Mouse (Mus musculus) kidney, embryonic 14.5 days (tissue): Measurements from ENCODE around the gene Cfap61. TPM values are rescaled to one million over a fixed set of nuclear protein-coding genes. Genes with fewer than 3 reads are reported as not detected.

ENCODE experiments used
- ATAC-seq: fragments of 200-750 bp; cut with Nextera tagmentation; 2 replicates; pipeline ENCODE4 v1.8.0; 2017; ENCODE audit warnings: moderate number of reproducible peaks, mild to moderate bottlenecking, moderate TSS enrichment, moderate library complexity; ENCODE audit not compliant: low FRiP score, low TSS enrichment
- H3K27ac ChIP-seq: fragments of 300-500 bp; sonication (generic); 2 replicates; pipeline ENCODE4 v1.5.1; 2014; ENCODE audit warnings: low read depth, mild to moderate bottlenecking, low read length, moderate library complexity, mixed read lengths
- H3K27me3 ChIP-seq: fragments of 300-500 bp; sonication (generic); 2 replicates; pipeline ENCODE4 v1.6.1; 2014; ENCODE audit warnings: mild to moderate bottlenecking, low read length; ENCODE audit not compliant: control insufficient read depth, insufficient read depth
- H3K36me3 ChIP-seq: fragments of 300-500 bp; sonication (generic); 2 replicates; pipeline ENCODE4 v1.6.1; 2014; ENCODE audit warnings: low read length, mixed read lengths; ENCODE audit not compliant: control insufficient read depth, insufficient read depth
- H3K4me1 ChIP-seq: fragments of 300-500 bp; sonication (generic); 2 replicates; pipeline ENCODE4 v1.6.1; 2014; ENCODE audit warnings: low read length, mixed read lengths; ENCODE audit not compliant: control insufficient read depth, insufficient read depth
- H3K4me2 ChIP-seq: fragments of 300-500 bp; sonication (generic); replicated peaks from 2 replicates; pipeline ENCODE4 v1.6.1; 2014; ENCODE audit warnings: low read depth, mild to moderate bottlenecking, low read length
- H3K4me3 ChIP-seq: fragments of 300-500 bp; sonication (generic); 2 replicates; pipeline ENCODE4 v1.5.1; 2014; ENCODE audit warnings: mild to moderate bottlenecking, low read length
- H3K9ac ChIP-seq: fragments of 300-500 bp; sonication (generic); 2 replicates; pipeline ENCODE4 v1.6.1; 2014; ENCODE audit warnings: low read depth, mild to moderate bottlenecking, low read length, moderate library complexity
- H3K9me3 ChIP-seq: fragments of 300-500 bp; sonication (generic); 2 replicates; pipeline ENCODE4 v1.6.1; 2016; ENCODE audit warnings: low read length; ENCODE audit not compliant: control insufficient read depth
- WGBS: fragments of 180-500 bp; shearing (Covaris S2); extraction: QIAGEN DNeasy Blood & Tissue Kit; methylation state at CpG from one replicate; pipeline ENCODE4 v1.1.7; 2014; 5-methylcytosine and 5-hydroxymethylcytosine counted together
- polyA plus RNA-seq: library from polyadenylated mRNA; unstranded; fragments of >200 nt; fragmentation: Nextera tagmentation; extraction: Ambion mirVana; gene quantifications from 2 replicates; pipeline ENCODE4 v1.2.1, GENCODE M21; 2014

The Cfap61 gene
- polyA plus RNA-seq, 1 experiment from 2014 or later = 0.49 TPM

DNA sequence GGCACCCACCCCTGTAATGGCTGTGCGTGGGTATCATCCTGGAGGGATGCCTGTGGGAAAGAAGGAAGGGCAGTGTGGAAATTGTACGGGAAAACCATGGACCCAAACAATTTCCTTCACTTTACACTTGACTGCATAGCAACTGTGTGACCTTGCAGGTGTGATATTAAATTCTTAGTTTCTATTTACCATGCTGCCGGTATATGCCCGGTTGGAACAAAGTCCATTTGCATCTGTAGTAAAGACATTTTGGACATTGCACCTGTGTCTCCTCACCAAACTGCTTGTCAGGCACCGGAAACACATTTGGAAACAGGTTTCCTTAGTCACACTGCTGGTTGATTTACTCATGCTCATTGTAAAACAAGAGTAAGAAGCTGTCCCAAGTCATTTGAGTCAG, 109.1 kb downstream of the Cfap61 start:
- Histone ChIP-seq H3K27me3 (no peaks in the 10 kb centered on the region), H3K4me3 (no peak overlapping the region), H3K27ac (no peak overlapping the region), H3K9me3 (no peaks in the 10 kb centered on the region), H3K4me2 (no peak overlapping the region), H3K4me1 (peaks cover 7% of the 10 kb centered on the region), H3K9ac (no peak overlapping the region), H3K36me3 (no peaks in the 10 kb centered on the region)
- no peak for ATAC-seq
- WGBS = 90% methylated on average over 5 of the region's 5 CpGs

DNA sequence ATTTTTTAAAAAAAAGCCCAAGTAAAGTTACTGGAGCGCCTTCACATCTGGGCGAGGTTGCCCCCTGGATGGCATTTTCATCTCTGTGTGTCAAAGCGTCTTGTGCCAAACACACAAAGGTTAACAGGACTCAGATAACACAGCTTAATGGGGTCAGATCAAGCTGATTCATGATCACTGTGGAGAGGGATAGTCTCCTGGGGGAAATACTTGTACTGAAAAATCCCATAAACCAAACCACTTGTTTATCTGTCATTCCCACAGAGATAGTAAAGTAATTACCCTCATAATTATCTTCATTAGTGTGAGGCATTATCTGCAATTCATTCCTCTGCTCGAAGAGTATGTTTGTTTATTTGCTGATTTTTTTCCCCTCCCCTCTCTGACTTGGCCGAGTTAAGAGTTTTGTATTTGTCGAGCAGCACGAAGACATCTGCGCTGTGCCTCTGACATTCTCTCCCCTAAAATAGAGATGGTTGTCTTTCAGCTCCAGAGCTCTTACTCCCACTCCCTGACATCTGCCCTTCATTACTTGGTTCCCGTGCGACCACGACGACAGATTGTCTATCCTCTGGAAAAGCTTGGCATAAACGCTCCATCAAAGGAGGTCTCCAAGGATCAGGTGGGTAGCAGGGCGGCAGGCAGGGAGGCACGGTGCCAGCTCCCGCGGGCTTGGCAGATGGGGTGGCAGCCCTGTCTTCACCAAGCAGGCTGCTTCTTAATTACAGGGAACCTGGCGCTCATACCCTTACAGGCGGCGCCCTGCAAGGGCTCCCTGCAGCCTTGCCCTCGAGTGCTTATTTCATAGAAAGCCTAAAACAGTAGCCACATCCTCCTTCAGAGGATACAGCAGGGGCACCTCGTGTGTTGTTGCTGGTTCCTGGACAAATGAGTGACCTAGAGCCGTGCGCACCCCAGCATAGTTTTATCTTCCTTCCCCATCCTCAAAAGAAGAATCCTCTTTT, 110.6 kb downstream of the Cfap61 start:
- Histone ChIP-seq H3K4me2 (peak overlapping the region; percentile 25), H3K9me3 (no peaks in the 10 kb centered on the region), H3K27ac (no peak overlapping the region), H3K4me1 (peaks cover 7% of the 10 kb centered on the region), H3K9ac (no peak overlapping the region), H3K36me3 (no peaks in the 10 kb centered on the region), H3K4me3 (no peak overlapping the region), H3K27me3 (no peaks in the 10 kb centered on the region)
- WGBS = 27% methylated on average over 24 of the region's 24 CpGs
- 0 out of 2 replicates have a peak, but pooled peaks have one; percentile 32 for ATAC-seq

DNA sequence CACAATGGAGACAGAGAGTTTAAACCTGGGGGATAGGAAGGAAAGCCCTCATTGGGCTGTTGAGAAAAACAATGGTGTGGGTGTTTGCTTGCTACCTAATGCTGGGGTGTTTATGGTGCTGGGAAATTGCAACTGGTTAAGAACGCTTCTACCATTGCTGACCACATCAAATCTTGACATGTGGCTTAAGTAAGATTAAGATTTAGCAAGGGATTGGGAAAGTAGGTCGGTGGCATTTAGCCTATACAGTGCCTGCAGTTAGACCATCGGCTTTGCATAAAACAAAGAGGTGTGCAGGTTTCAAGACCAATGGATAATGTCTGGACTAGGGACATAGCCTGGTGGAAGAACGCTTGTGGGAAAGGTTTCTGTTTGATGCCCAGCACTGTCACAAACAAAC, 113.1 kb downstream of the Cfap61 start:
- Histone ChIP-seq H3K27me3 (no peaks in the 10 kb centered on the region), H3K4me2 (no peak overlapping the region), H3K27ac (no peak overlapping the region), H3K4me3 (no peak overlapping the region), H3K9ac (no peak overlapping the region), H3K9me3 (no peaks in the 10 kb centered on the region), H3K36me3 (no peaks in the 10 kb centered on the region), H3K4me1 (peaks cover 7% of the 10 kb centered on the region)
- 93% methylated on average over 4 of the region's 4 CpGs for WGBS
- no peak for ATAC-seq

DNA sequence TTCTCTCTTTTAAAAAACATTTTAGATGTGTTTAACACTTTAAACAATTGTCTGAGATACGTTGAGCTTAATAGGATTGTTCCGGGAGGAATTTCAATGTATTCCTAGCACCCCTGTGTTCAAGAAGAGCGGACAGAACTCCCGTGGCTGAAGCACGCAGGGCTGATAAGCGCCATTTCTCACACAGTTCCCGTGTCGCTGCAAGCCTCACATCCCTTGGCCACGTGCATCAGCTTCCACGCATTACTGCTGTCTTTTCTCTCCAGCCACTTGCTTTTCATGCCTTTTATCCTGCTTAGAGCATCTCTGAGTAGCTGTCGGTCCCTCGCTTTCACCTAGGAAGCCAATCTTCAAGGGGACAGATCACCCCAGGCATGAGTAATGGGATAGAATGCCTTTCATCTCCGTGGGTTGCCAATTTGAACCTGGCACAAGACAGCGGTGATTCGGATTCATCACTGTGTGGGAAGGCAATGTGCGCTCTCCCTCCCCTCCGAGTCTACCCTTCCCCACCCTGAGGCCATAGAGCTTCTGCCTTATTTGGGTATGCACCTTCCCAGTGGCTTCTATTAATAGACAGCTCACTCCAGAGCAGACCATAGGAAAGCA, 113.7 kb downstream of the Cfap61 start:
- 83% methylated on average over 17 of the region's 17 CpGs for WGBS
- Histone ChIP-seq H3K9me3 (no peaks in the 10 kb centered on the region), H3K36me3 (no peaks in the 10 kb centered on the region), H3K4me2 (no peak overlapping the region), H3K27ac (no peak overlapping the region), H3K27me3 (no peaks in the 10 kb centered on the region), H3K4me1 (peaks cover 7% of the 10 kb centered on the region), H3K9ac (no peak overlapping the region), H3K4me3 (no peak overlapping the region)
- no peak for ATAC-seq

GRCm38 (mm10) chr2:146049339-146049738, 114.8 kb downstream of the Cfap61 start:
- no peak overlapping the region for H3K9ac ChIP-seq
- H3K4me2 ChIP-seq = no peak overlapping the region
- no peaks in the 10 kb centered on the region for H3K9me3 ChIP-seq
- H3K4me1 ChIP-seq = peaks cover 7% of the 10 kb centered on the region
- H3K4me3 ChIP-seq = no peak overlapping the region
- no peaks in the 10 kb centered on the region for H3K36me3 ChIP-seq
- H3K27ac ChIP-seq = no peak overlapping the region
- H3K27me3 ChIP-seq = no peaks in the 10 kb centered on the region
- no peak for ATAC-seq
- WGBS = 78% methylated on average over 5 of the region's 5 CpGs

DNA sequence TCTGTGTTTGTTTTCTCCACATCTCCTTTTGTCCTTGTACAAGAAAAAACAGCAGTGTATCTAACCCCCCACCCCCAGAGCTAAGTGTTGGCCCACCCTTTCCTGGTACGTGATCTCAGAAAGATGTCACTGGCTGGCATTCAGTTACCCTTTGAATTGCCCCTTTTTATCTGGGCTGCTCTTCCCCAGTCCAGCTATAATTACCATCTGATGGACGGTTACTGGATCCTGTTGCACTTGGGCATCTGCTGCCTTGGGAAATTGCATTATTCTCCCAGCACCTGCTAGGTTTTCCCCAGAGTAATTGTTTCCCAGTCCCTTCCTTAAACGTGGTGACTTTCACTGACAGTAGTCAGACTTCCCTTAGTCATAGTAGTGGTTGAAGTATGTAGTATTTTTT, 115.5 kb downstream of the Cfap61 start:
- Histone ChIP-seq H3K36me3 (no peaks in the 10 kb centered on the region), H3K27ac (no peak overlapping the region), H3K9me3 (no peaks in the 10 kb centered on the region), H3K9ac (no peak overlapping the region), H3K4me1 (peaks cover 5% of the 10 kb centered on the region), H3K4me2 (no peak overlapping the region), H3K4me3 (no peak overlapping the region), H3K27me3 (no peaks in the 10 kb centered on the region)
- 37% methylated on average over 3 of the region's 3 CpGs for WGBS
- no peak for ATAC-seq

GRCm38 (mm10) chr2:146051334-146051733, 116.8 kb downstream of the Cfap61 start:
- no peak for ATAC-seq
- no peak overlapping the region for H3K27ac ChIP-seq
- H3K9me3 ChIP-seq = no peaks in the 10 kb centered on the region
- H3K4me1 ChIP-seq = no peaks in the 10 kb centered on the region
- H3K27me3 ChIP-seq = no peaks in the 10 kb centered on the region
- WGBS = 86% methylated on average over 4 of the region's 4 CpGs
- H3K4me2 ChIP-seq = no peak overlapping the region
- H3K9ac ChIP-seq = no peak overlapping the region
- H3K36me3 ChIP-seq = no peaks in the 10 kb centered on the region
- H3K4me3 ChIP-seq = no peak overlapping the region

DNA sequence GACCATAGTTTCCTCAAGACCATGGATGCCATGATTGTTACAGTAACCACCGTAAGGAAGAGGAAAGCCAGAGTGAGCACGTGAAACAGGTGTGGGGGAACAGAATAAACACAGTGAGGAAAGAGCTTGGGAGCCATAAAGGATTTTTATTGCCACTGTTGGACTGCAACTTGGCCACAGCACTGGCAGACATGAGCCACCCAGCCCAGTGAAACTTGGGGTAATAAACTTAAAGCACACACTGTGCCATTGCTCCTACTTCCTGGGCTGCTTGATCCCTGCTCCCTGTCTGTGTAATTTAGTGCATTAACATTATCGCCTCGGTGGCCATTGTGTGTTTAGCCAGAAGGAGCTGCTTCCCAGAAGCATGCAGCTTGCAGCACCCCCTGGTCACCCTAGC, 122.5 kb downstream of the Cfap61 start:
- H3K27me3 ChIP-seq = no peaks in the 10 kb centered on the region
- no peak overlapping the region for H3K4me3 ChIP-seq
- no peak for ATAC-seq
- WGBS = 41% methylated on average over 4 of the region's 4 CpGs
- no peak overlapping the region for H3K27ac ChIP-seq
- H3K36me3 ChIP-seq = no peaks in the 10 kb centered on the region
- H3K4me2 ChIP-seq = no peak overlapping the region
- no peak overlapping the region for H3K9ac ChIP-seq
- H3K4me1 ChIP-seq = no peaks in the 10 kb centered on the region
- no peaks in the 10 kb centered on the region for H3K9me3 ChIP-seq

DNA sequence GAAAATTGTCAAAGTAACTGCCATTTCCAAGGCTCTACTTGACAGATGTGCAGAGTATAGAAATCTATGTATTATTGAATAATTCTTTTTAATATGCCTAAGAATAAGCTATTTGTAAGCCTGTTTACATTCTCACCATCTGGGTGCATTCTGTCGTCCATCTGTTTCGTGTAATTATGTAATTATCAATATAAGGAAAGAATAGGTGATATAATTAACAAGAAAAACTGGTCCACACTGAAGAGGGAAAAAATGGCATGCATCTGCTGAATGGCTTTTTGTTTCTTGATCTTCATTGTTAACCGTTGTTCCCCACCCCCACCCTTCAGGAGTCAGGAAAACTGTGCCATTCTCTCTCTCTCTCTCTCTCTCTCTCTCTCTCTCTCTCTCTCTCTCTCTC, 124.2 kb downstream of the Cfap61 start:
- no peak overlapping the region for H3K27ac ChIP-seq
- no peak overlapping the region for H3K4me2 ChIP-seq
- 65% methylated on average over 3 of the region's 3 CpGs for WGBS
- no peaks in the 10 kb centered on the region for H3K27me3 ChIP-seq
- no peak overlapping the region for H3K4me3 ChIP-seq
- no peaks in the 10 kb centered on the region for H3K9me3 ChIP-seq
- H3K9ac ChIP-seq = no peak overlapping the region
- ATAC-seq = no peak
- H3K4me1 ChIP-seq = no peaks in the 10 kb centered on the region
- H3K36me3 ChIP-seq = no peaks in the 10 kb centered on the region
